Comparison of ENCODE assay signal across 16 mouse cellular contexts in the genomic region with DNA sequence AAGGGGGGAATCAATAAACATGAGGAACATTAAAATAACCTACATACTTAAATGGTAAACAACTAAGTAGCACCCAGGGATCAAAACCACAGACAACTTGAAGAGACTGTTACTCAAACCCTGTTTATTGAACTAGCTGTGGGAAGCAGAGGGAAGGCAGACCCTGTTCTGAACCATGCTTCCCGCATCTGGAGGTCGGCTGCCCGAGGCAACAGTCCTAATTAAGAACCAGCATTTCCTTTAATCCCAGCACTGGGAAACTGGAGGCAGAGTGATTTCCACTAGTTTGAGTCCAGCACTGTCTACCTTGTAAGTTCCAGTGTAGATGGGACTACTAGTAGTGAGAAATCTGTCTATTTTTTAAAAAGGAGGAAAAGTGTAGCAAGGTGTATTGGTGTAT.
"Had no signal": no experiment of that assay in that cellular context is flagged by ENCODE, and none has a peak within 500 bp of the region (broad histone marks: within the 10 kb centered on the region; RNA-seq: fewer than 3 reads in every experiment).

No protein-coding gene starts in this region.

- H3K4me2 ChIP-seq: liver, embryonic 13.5 days; liver, embryonic 15.5 days; lung, embryonic 14.5 days; midbrain, embryonic 13.5 days; neural tube, embryonic 13.5 days; neural tube, embryonic 15.5 days had no signal

- H3K27ac ChIP-seq: liver, embryonic 13.5 days; macrophage; midbrain, embryonic 10.5 days; midbrain, embryonic 13.5 days; neural tube, embryonic 13.5 days; neural tube, embryonic 15.5 days had no signal

- H3K4me3 ChIP-seq: liver, embryonic 13.5 days; liver, embryonic 15.5 days; megakaryocyte, embryonic 14.5 days; midbrain, embryonic 10.5 days; midbrain, embryonic 13.5 days; myocyte; neural tube, embryonic 13.5 days; neural tube, embryonic 15.5 days had no signal

- DNase-seq: liver, embryonic 13.5 days; right cerebral cortex, adult 18-20 months; right cerebral cortex, postnatal 25 days; right cerebral cortex, postnatal 4 days; spleen, adult 18-20 months; thymus, adult 18-20 months; thymus, postnatal 36 days had no signal

- H3K9me3 ChIP-seq: liver, embryonic 13.5 days; liver, embryonic 15.5 days; megakaryocyte, embryonic 14.5 days; midbrain, embryonic 10.5 days; midbrain, embryonic 13.5 days; neural tube, embryonic 13.5 days; neural tube, embryonic 15.5 days had no signal

- H3K9ac ChIP-seq: liver, embryonic 13.5 days; liver, embryonic 15.5 days; lung, embryonic 14.5 days; midbrain, embryonic 13.5 days; neural tube, embryonic 15.5 days had no signal

- H3K27me3 ChIP-seq: liver, embryonic 13.5 days; liver, embryonic 15.5 days; neural tube, embryonic 15.5 days had no signal

- H3K36me3 ChIP-seq: midbrain, embryonic 10.5 days; midbrain, embryonic 13.5 days; neural tube, embryonic 13.5 days; neural tube, embryonic 15.5 days had no signal
